Mouse (Mus musculus) hindbrain, embryonic 14.5 days (tissue): ENCODE measurements around the gene Grasp. TPM values are rescaled to one million over a fixed set of nuclear protein-coding genes. Genes with fewer than 3 reads are reported as not detected.
A peak's percentile ranks its signal among the peaks of the same experiment; 100 is the strongest.

ENCODE experiments used
- ATAC-seq: fragments of 200-750 bp; cut with Nextera tagmentation; 2 replicates; pipeline ENCODE4 v1.8.0; 2017; ENCODE audit warnings: moderate number of reproducible peaks, mild to moderate bottlenecking, moderate TSS enrichment, moderate library complexity; ENCODE audit not compliant: low FRiP score
- DNase-seq: peaks from one replicate; pipeline ENCODE4 v3.0.0-alpha.2; 2015; ENCODE audit warnings: low spot score
- H3K27ac ChIP-seq: fragments of 300-500 bp; sonication (generic); 2 replicates; pipeline ENCODE4 v1.5.1; 2014; ENCODE audit warnings: mild to moderate bottlenecking, moderate library complexity
- H3K27me3 ChIP-seq: fragments of 300-500 bp; sonication (generic); 2 replicates; pipeline ENCODE4 v1.6.1; 2014; ENCODE audit warnings: mild to moderate bottlenecking, low read length, mixed read lengths; ENCODE audit not compliant: control insufficient read depth, insufficient read depth
- H3K36me3 ChIP-seq: fragments of 300-500 bp; sonication (generic); replicated peaks from 2 replicates; pipeline ENCODE4 v1.6.1; 2014; ENCODE audit not compliant: control insufficient read depth, insufficient read depth
- H3K4me1 ChIP-seq: fragments of 300-500 bp; sonication (generic); replicated peaks from 2 replicates; pipeline ENCODE4 v1.6.1; 2014; ENCODE audit warnings: antibody characterized with exemption, low read length, mixed read lengths; ENCODE audit not compliant: control insufficient read depth, insufficient read depth
- H3K4me2 ChIP-seq: fragments of 300-500 bp; sonication (generic); replicated peaks from 2 replicates; pipeline ENCODE4 v1.6.1; 2014; ENCODE audit warnings: mild to moderate bottlenecking, moderate library complexity
- H3K4me3 ChIP-seq: fragments of 300-500 bp; sonication (generic); replicated peaks from 2 replicates; pipeline ENCODE4 v1.5.1; 2014; ENCODE audit warnings: mild to moderate bottlenecking, low read length
- H3K9ac ChIP-seq: fragments of 300-500 bp; sonication (generic); 2 replicates; pipeline ENCODE4 v1.6.1; 2014
- H3K9me3 ChIP-seq: fragments of 300-500 bp; sonication (generic); 2 replicates; pipeline ENCODE4 v1.6.1; 2016; ENCODE audit warnings: low read length; ENCODE audit not compliant: control insufficient read depth
- WGBS: fragments of 180-500 bp; shearing (Covaris S2); extraction: QIAGEN DNeasy Blood & Tissue Kit; methylation state at CpG from one replicate; pipeline ENCODE4 v1.1.7; 2014; 5-methylcytosine and 5-hydroxymethylcytosine counted together
- polyA plus RNA-seq: library from polyadenylated mRNA; unstranded; fragments of >200 nt; fragmentation: Nextera tagmentation; extraction: Ambion mirVana; gene quantifications from 2 replicates; pipeline ENCODE4 v1.2.1, GENCODE M21; 2014

Gene Grasp
- polyA plus RNA-seq, 1 experiment from 2014 or later = 1.6 TPM

DNA sequence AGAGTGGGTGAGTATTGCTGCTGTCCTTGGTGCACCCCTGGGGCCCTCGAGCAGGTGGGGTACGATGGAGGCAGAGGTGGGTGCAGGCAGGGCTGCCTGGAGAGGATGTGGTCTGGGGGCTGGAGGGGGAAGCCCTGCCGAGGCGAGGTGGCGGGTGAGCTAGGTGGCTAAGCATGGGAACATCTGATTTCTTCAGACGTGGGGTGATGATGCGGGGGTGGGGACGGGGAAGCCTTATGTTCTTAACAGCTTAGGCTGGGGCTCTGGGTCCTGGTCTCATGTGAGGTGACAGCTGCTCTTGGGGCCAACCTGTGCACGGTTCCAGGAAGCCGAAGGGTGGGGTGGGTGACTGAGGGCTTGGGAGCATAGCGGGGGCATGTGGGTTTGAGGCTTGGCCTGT is 34.4 kb downstream of the Grasp start:
- H3K4me3 ChIP-seq = no peak overlapping the region
- no peak overlapping the region for H3K4me2 ChIP-seq
- H3K36me3 ChIP-seq = no peaks in the 10 kb centered on the region
- no peak overlapping the region for H3K27ac ChIP-seq
- peaks cover 7% of the 10 kb centered on the region for H3K4me1 ChIP-seq
- no peak for DNase-seq
- no peaks in the 10 kb centered on the region for H3K27me3 ChIP-seq
- no peak overlapping the region for H3K9ac ChIP-seq
- no peak for ATAC-seq
- H3K9me3 ChIP-seq = no peaks in the 10 kb centered on the region
- WGBS = 88% methylated on average over 11 of the region's 11 CpGs

DNA sequence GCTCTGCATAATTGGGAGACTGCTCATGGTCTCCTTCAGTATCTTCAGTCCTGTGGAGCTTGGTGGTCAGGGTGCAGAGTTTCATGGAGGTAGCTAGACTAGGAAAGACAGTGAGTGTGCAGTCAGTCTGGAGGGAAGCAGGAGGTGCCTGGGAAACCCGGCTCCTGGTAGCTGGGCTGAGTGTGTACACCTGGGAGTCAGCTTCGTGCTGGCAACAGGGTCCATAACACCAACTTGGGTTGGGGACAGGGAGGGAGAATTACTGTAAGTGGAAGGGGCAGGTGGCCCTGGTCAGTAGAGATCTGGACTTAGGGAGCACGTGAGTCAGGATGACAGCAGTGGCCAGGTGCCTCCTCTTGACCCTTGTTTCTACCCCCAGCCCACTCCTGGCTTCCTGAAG is 35.9 kb downstream of the Grasp start:
- Histone ChIP-seq H3K4me3 (no peak overlapping the region), H3K36me3 (no peaks in the 10 kb centered on the region), H3K9ac (no peak overlapping the region), H3K27me3 (no peaks in the 10 kb centered on the region; the same call in 1 of the 2 replicates), H3K27ac (no peak overlapping the region), H3K4me2 (no peak overlapping the region), H3K4me1 (peaks cover under 1% of the 10 kb centered on the region), H3K9me3 (no peaks in the 10 kb centered on the region)
- ATAC-seq (no peak), DNase-seq (no peak)
- WGBS = 85% methylated on average over 3 of the region's 3 CpGs

DNA sequence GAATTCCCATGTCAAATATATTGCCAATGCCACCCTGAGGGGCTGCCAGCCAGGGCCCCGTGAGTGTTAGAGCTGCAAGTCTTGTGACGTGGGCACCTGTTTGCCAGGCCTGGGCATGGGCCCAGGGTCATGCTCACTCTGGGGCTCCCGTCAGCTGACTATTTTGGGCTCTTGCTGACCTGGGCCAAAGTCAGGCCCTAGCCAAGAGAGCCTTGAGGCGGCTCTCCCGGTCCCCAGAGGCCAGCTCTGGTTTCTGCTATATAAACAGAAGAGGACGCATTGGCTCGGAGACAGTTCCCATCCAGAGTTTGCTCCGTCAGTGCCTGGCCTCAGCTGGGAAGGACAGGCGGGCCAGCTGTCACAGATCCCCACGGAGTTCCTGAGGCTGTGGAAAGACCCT is 36.4 kb downstream of the Grasp start:
- Histone ChIP-seq H3K4me3 (no peak overlapping the region), H3K4me2 (no peak overlapping the region), H3K36me3 (no peaks in the 10 kb centered on the region), H3K9ac (no peak overlapping the region), H3K27me3 (peaks cover 2% of the 10 kb centered on the region), H3K9me3 (no peaks in the 10 kb centered on the region), H3K27ac (no peak overlapping the region), H3K4me1 (0 out of 2 replicates have a peak, but pooled peaks cover under 1% of the 10 kb centered on the region)
- 63% methylated on average over 10 of the region's 10 CpGs for WGBS
- no peak for DNase-seq
- no peak for ATAC-seq

DNA sequence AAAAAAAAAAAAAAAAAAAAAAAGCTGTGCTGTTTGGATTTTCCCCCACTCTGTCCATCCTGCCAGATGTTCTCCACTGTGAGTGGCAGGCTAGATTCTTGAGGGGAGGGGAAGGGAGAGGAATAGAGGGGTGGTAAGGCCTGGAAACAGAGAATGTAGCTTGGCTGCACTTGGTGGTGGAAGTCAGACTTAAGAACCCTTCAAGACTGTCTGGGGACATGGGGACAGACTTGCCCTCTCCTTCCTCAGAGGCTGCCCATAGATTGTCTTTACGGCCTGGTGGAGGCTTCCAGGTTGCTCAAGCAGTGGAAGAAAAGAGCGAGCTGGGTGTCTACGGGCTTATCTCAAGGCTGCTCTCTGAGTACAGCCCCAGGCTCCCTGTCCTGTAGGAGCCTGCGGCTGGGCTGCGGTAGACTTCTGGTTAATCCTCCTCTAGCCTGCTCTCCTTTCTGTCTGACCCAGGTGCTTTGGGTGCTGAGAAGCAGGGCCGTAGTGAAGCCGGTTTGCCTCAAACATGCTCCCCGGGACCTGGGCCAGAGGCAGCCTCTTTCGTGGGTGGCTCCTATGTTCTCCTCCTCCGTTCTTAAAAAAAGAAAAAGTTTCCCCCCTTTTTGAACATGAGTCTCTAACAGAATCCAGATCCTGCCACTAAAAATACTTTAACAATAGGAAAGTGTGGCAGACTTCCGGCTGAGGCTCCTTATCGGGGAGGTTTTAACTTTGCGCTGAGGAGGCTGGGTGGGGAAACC is 37.1 kb downstream of the Grasp start:
- Histone ChIP-seq H3K27me3 (peaks cover 9% of the 10 kb centered on the region), H3K27ac (0 out of 2 replicates have a peak overlapping the region, but pooled peaks have one; percentile 32), H3K4me3 (no peak overlapping the region), H3K9me3 (no peaks in the 10 kb centered on the region), H3K4me1 (peaks cover 7% of the 10 kb centered on the region), H3K36me3 (no peaks in the 10 kb centered on the region), H3K9ac (no peak overlapping the region), H3K4me2 (no peak overlapping the region)
- ATAC-seq = no peak
- WGBS = 77% methylated on average over 13 of the region's 13 CpGs
- no peak for DNase-seq

- no peak overlapping the region for H3K4me2 ChIP-seq
- no peak overlapping the region for H3K9ac ChIP-seq
- peaks cover 22% of the 10 kb centered on the region for H3K27me3 ChIP-seq
- H3K27ac ChIP-seq = no peak overlapping the region
- no peak for ATAC-seq
- no peaks in the 10 kb centered on the region for H3K9me3 ChIP-seq
- DNase-seq = no peak
- no peaks in the 10 kb centered on the region for H3K36me3 ChIP-seq
- peaks cover 16% of the 10 kb centered on the region for H3K4me1 ChIP-seq
- H3K4me3 ChIP-seq = no peak overlapping the region
- WGBS = 60% methylated on average over 5 of the region's 5 CpGs
Measured at GRCm38 (mm10) chr15:101262502-101262901, 38.5 kb downstream of the Grasp start.

DNA sequence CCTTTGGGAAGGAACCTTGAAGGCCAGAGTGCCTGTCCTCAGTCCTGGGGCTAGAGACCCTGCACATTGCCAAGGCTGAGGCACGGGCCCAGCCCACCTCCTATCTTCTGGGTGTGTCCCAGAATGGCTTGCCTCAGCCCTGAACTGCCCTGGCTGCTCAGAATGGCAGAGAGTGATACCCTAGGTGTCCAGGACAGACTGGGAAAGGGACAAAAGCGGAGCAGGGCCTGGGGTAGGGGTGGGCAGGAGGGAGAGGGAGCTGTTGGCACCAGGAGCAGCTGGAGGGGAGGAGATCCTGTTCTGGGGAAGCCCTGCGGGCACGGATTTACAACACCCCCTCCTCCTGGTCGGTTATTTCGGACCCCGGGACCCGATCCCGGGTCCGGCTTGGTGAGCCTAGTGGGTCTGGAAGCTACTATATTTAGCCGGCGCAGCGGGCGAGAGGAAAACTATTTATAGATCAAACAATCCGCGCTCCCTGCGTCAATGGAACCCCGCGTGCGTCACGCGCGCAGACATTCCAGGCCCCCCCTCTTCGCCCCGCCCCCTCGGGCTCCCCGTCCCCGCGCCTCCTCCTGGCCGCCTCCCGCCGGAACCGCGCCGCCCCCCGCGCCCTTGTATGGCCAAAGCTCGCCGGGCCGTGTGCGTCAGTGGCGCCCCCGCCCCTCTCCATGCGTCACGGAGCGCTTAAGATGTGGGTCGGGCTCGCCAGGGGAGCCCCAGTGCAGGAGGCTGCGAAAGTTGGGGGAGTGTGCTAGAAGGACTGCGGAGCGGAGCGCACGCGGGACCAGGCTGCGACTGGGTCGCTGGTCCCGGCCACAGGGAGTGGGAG is 42.4 kb downstream of the Grasp start:
- H3K27me3 ChIP-seq = peaks cover 25% of the 10 kb centered on the region
- peaks cover 16% of the 10 kb centered on the region for H3K4me1 ChIP-seq
- H3K27ac ChIP-seq = peak overlapping the region; percentile 20; the same call in 1 of the 2 replicates
- DNase-seq = peak; percentile 73
- no peaks in the 10 kb centered on the region for H3K9me3 ChIP-seq
- no peaks in the 10 kb centered on the region for H3K36me3 ChIP-seq
- H3K4me2 ChIP-seq = peak overlapping the region; percentile 93
- ATAC-seq = peak; percentile 72; the same call in 1 of the 2 replicates
- WGBS = under 1% methylated on average over 55 of the region's 57 CpGs
- peak overlapping the region; percentile 65 for H3K9ac ChIP-seq
- H3K4me3 ChIP-seq = peak overlapping the region; percentile 50

- Histone ChIP-seq H3K27me3 (peaks cover 25% of the 10 kb centered on the region), H3K9ac (peak overlapping the region; percentile 65), H3K4me1 (peaks cover 16% of the 10 kb centered on the region), H3K27ac (no peak overlapping the region), H3K4me3 (peak overlapping the region; percentile 50), H3K9me3 (no peaks in the 10 kb centered on the region), H3K4me2 (peak overlapping the region; percentile 93), H3K36me3 (peaks cover 7% of the 10 kb centered on the region)
- WGBS = 7% methylated on average over 25 of the region's 25 CpGs
- no peak for DNase-seq
- no peak for ATAC-seq
Measured at GRCm38 (mm10) chr15:101267053-101268032, 43.4 kb downstream of the Grasp start.

- ATAC-seq = no peak
- H3K4me2 ChIP-seq = no peak overlapping the region
- no peak overlapping the region for H3K4me3 ChIP-seq
- DNase-seq = no peak
- H3K27ac ChIP-seq = no peak overlapping the region
- 92% methylated on average over 29 of the region's 29 CpGs for WGBS
- no peak overlapping the region for H3K9ac ChIP-seq
- peaks cover 23% of the 10 kb centered on the region for H3K36me3 ChIP-seq
- peaks cover 24% of the 10 kb centered on the region for H3K27me3 ChIP-seq
- H3K4me1 ChIP-seq = peaks cover 16% of the 10 kb centered on the region
- H3K9me3 ChIP-seq = no peaks in the 10 kb centered on the region
Measured at GRCm38 (mm10) chr15:101270101-101270820, 46.3 kb downstream of the Grasp start.
